Mouse (Mus musculus) liver, postnatal 0 days (tissue): Measurements from ENCODE around the gene Timm17b. TPM values are rescaled to one million over a fixed set of nuclear protein-coding genes. Genes with fewer than 3 reads are reported as not detected.

Experiments
- ATAC-seq: fragments of 200-750 bp; cut with Nextera tagmentation; 2 replicates; pipeline ENCODE4 v1.8.0; 2017; ENCODE audit warnings: mild to moderate bottlenecking, moderate library complexity
- DNase-seq: peaks from one replicate; pipeline ENCODE4 v3.0.0-alpha.2; 2016
- H3K27ac ChIP-seq: fragments of 300-500 bp; sonication (generic); 2 replicates; pipeline ENCODE4 v1.5.1; 2014; ENCODE audit warnings: antibody characterized with exemption, moderate library complexity, mild to moderate bottlenecking, low read depth
- H3K27me3 ChIP-seq: fragments of 300-500 bp; sonication (generic); 2 replicates; pipeline ENCODE4 v1.6.1; 2014; ENCODE audit warnings: low read length, control low read depth, mixed read lengths; ENCODE audit not compliant: insufficient read depth
- H3K36me3 ChIP-seq: fragments of 300-500 bp; sonication (generic); replicated peaks from 2 replicates; pipeline ENCODE4 v1.6.1; 2014; ENCODE audit warnings: mild to moderate bottlenecking, control low read depth, low read length, moderate library complexity, mixed read lengths; ENCODE audit not compliant: insufficient read depth
- H3K4me1 ChIP-seq: fragments of 300-500 bp; sonication (generic); 2 replicates; pipeline ENCODE4 v1.6.1; 2014; ENCODE audit warnings: antibody characterized with exemption, mild to moderate bottlenecking, control low read depth; ENCODE audit not compliant: insufficient read depth
- H3K4me2 ChIP-seq: fragments of 300-500 bp; sonication (generic); 2 replicates; pipeline ENCODE4 v1.6.1; 2014; ENCODE audit warnings: low read depth, mild to moderate bottlenecking, low read length, moderate library complexity, mixed read lengths
- H3K4me3 ChIP-seq: fragments of 300-500 bp; sonication (generic); 2 replicates; pipeline ENCODE4 v1.5.1; 2014; ENCODE audit warnings: low read depth, low read length
- H3K9ac ChIP-seq: fragments of 300-500 bp; sonication (generic); replicated peaks from 2 replicates; pipeline ENCODE4 v1.6.1; 2014; ENCODE audit warnings: mild to moderate bottlenecking, moderate library complexity
- H3K9me3 ChIP-seq: fragments of 300-500 bp; sonication (generic); 2 replicates; pipeline ENCODE4 v1.6.1; 2016; ENCODE audit warnings: mild to moderate bottlenecking, control low read depth, low read length, mixed read lengths
- CTCF ChIP-seq: sonication (generic); IDR thresholded peaks from 2 replicates; pipeline ENCODE4 v1.5.1; 2016; ENCODE audit warnings: antibody characterized with exemption, low read depth
- EP300 ChIP-seq: IDR thresholded peaks from 2 replicates; pipeline ENCODE4 v1.6.1; 2016; ENCODE audit warnings: antibody characterized with exemption, low read depth, mild to moderate bottlenecking
- WGBS: fragments of 180-500 bp; shearing (Covaris S2); extraction: QIAGEN DNeasy Blood & Tissue Kit; methylation state at CpG from one replicate; pipeline ENCODE4 v1.1.7; 2014; ENCODE audit not compliant: insufficient replicate concordance; 5-methylcytosine and 5-hydroxymethylcytosine counted together
- polyA plus RNA-seq: library from polyadenylated mRNA; unstranded; fragments of >200 nt; fragmentation: Nextera tagmentation; extraction: Ambion mirVana; gene quantifications from 2 replicates; pipeline ENCODE4 v1.2.1, GENCODE M21; 2015

Timm17b gene
- 117 TPM in 2 replicates for polyA plus RNA-seq

GRCm38 (mm10) chrX:7898880-7899874, at the start of gene Timm17b, which contains the start of gene Pqbp1:
Timm17b (plus strand) TSS chrX:7899357.
Pqbp1 (minus strand) TSS chrX:7899269.
- 13% methylated on average over 62 of the region's 62 CpGs for WGBS
- Histone ChIP-seq H3K9me3 (no peaks in the 10 kb centered on the region), H3K9ac (peak within 1 kb of the TSS; percentile 66), H3K36me3 (no peaks in the 10 kb centered on the region; the same call in 1 of the 2 replicates), H3K4me2 (peak within 1 kb of the TSS; percentile 74), H3K27me3 (no peaks in the 10 kb centered on the region), H3K4me1 (peaks cover 3% of the 10 kb centered on the region), H3K4me3 (peak within 1 kb of the TSS; percentile 69), H3K27ac (peak within 1 kb of the TSS; percentile 87)
- ATAC-seq (peak; percentile 97), DNase-seq (peak; percentile 88)
- peak; percentile 55; the same call in 1 of the 2 replicates for TF ChIP-seq EP300
- no peak for TF ChIP-seq CTCF

DNA sequence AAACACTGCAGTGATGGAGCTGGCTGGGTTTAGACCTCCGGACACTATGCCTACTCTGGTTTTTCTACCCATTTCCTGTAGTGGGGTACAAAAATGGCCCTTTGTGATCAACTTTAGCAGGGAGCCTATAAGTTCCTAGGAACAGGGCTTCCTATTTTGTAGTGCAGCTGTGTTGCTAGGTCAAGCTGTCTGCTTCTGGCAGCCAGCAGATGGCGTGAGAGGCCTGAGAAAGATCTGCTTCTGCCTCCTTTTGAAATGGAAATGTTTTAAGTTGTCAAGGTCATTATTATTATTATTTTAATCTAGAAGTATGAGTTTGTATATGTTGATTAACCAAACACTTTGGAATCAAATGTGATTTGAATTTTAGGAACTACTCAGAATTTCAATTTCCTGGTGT, 44.6 kb upstream of the Timm17b start:
- Histone ChIP-seq H3K36me3 (peaks cover 19% of the 10 kb centered on the region), H3K4me3 (no peak overlapping the region), H3K4me1 (no peaks in the 10 kb centered on the region), H3K9me3 (no peaks in the 10 kb centered on the region), H3K4me2 (no peak overlapping the region), H3K9ac (no peak overlapping the region), H3K27ac (no peak overlapping the region), H3K27me3 (no peaks in the 10 kb centered on the region)
- ATAC-seq (no peak), DNase-seq (peak; percentile 47)
- peak; percentile 72 for TF ChIP-seq CTCF
- TF ChIP-seq EP300, result no peak
- 21% methylated on average over 2 of the region's 2 CpGs for WGBS

DNA sequence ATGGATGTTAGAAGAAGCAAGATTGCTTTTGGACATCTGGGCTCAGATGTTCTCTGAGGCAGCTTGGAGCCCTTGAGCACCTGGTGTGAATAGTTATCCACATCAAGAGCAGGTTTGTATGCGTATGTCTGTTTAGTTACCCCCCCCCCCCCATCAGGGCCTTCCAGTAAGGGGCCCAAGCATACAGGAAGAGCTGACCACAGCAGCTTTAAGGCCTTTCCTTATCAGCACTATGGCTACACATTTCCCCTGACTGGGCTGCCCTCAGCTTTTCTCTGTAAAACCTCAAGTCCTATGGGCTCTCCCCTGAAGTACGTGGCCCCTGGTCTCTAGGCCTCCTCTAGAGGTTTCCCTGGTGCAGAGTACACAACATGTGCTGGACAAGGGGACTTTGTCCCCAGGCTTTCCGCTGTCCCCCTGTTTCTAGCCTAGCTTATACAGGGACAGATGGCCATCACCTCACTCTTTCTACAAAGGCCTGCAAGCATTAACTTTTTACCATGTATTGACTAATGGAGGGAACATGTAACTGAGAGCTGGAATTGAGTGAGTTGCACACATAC, 39.9 kb upstream of the Timm17b start:
- no peaks in the 10 kb centered on the region; the same call in 1 of the 2 replicates for H3K4me1 ChIP-seq
- H3K9me3 ChIP-seq, result no peaks in the 10 kb centered on the region
- no peaks in the 10 kb centered on the region for H3K27me3 ChIP-seq
- 40% methylated on average over 3 of the region's 3 CpGs for WGBS
- H3K9ac ChIP-seq, result no peak overlapping the region
- DNase-seq, result no peak
- H3K4me3 ChIP-seq, result no peak overlapping the region
- H3K36me3 ChIP-seq, result peaks cover 11% of the 10 kb centered on the region
- TF ChIP-seq EP300 (no peak), CTCF (no peak)
- H3K4me2 ChIP-seq, result no peak overlapping the region
- ATAC-seq, result peak; percentile 75
- peak overlapping the region; percentile 26; the same call in 1 of the 2 replicates for H3K27ac ChIP-seq

DNA sequence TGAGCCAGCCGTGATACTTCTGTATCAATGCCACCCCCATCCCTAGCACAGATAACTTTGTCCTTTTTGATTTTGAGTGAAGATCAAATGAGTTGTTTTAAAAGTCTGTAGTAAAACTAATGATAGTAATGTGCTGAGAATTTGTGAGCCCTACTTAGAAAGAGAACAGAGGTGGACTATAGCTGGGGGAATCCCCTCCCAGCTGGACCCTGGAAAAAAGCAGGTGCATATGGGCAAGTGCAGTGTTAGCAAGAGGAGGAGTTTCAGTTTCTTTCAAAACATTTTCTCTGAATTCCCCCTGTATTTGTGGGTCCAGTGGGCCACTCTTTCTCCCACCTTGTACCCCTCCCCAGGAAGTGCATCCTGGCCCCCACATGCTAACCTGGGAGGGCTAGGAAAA, 36.0 kb upstream of the Timm17b start:
- DNase-seq, result no peak
- peaks cover 12% of the 10 kb centered on the region for H3K36me3 ChIP-seq

GRCm38 (mm10) chrX:7864551-7864950, 34.6 kb upstream of the Timm17b start:
- no peak for DNase-seq
- no peak for TF ChIP-seq CTCF
- TF ChIP-seq EP300, result no peak
- Histone ChIP-seq H3K4me3 (no peak overlapping the region), H3K36me3 (peaks cover 12% of the 10 kb centered on the region), H3K4me1 (peaks cover 5% of the 10 kb centered on the region; the same call in 1 of the 2 replicates), H3K27ac (no peak overlapping the region), H3K27me3 (no peaks in the 10 kb centered on the region), H3K4me2 (no peak overlapping the region), H3K9ac (no peak overlapping the region), H3K9me3 (no peaks in the 10 kb centered on the region)
- no peak for ATAC-seq
- 53% methylated on average over 3 of the region's 3 CpGs for WGBS

More for the DNA sequence above, 36.0 kb upstream of the Timm17b start:
- TF ChIP-seq EP300 (no peak), CTCF (no peak)
- H3K27me3 ChIP-seq, result no peaks in the 10 kb centered on the region
- no peaks in the 10 kb centered on the region for H3K9me3 ChIP-seq
- ATAC-seq, result no peak
- no peak overlapping the region for H3K4me3 ChIP-seq
- H3K4me2 ChIP-seq, result no peak overlapping the region
- 74% methylated on average over 1 of the region's 1 CpGs for WGBS
- H3K9ac ChIP-seq, result no peak overlapping the region
- peaks cover 5% of the 10 kb centered on the region; the same call in 1 of the 2 replicates for H3K4me1 ChIP-seq
- H3K27ac ChIP-seq, result no peak overlapping the region

DNA sequence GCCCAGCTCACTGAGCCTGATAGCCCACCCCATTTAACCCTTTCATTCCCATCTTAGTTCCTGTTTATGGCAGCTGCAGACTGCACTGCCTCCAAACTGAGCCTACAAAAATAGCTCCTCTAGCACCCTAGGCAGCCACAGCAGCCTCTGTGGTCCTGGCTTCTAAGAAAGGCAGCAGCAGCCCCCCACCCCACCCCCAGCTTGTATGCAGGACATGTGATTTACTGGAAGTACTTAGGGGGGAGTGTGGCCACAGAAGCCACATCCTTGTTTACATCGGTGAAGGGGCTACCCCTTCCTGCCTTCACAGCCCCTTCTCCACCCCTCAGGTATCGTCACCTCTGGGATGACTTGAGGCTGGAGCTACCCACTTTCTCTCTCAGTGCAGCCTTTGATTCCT, 33.8 kb upstream of the Timm17b start:
- 0 out of 2 replicates have a peak, but pooled peaks cover 5% of the 10 kb centered on the region for H3K4me1 ChIP-seq
- no peaks in the 10 kb centered on the region for H3K27me3 ChIP-seq
- TF ChIP-seq EP300 (no peak), CTCF (no peak)
- no peaks in the 10 kb centered on the region for H3K9me3 ChIP-seq
- H3K9ac ChIP-seq, result no peak overlapping the region
- H3K27ac ChIP-seq, result no peak overlapping the region
- ATAC-seq (no peak), DNase-seq (no peak)
- 49% methylated on average over 2 of the region's 2 CpGs for WGBS
- peaks cover 14% of the 10 kb centered on the region; the same call in 1 of the 2 replicates for H3K36me3 ChIP-seq
- no peak overlapping the region for H3K4me2 ChIP-seq
- no peak overlapping the region for H3K4me3 ChIP-seq
